Mouse (Mus musculus) layer of hippocampus, adult 2 months (tissue): ENCODE results near the gene Flnb. TPM values are rescaled to one million over a fixed set of nuclear protein-coding genes. Genes with fewer than 3 reads are reported as not detected.

ENCODE experiments used
- DNase-seq, 2 experiments: peaks; one replicate each; pipeline ENCODE4 v3.0.0; 2022; ENCODE audit warnings: low spot score in 2 of 2
- H3K27ac ChIP-seq: fragments of 200-600 bp; 2 replicates; pipeline ENCODE4 v1.8.1; 2022
- H3K4me3 ChIP-seq: fragments of 200-600 bp; 2 replicates; pipeline ENCODE4 v1.8.1; 2022; ENCODE audit warnings: mild to moderate bottlenecking
- CTCF ChIP-seq: fragments of 200-600 bp; conservative IDR thresholded peaks from 2 replicates; pipeline ENCODE4 v1.8.1; 2022; ENCODE audit warnings: antibody characterized with exemption, mild to moderate bottlenecking, moderate library complexity
- total RNA-seq, 2 experiments: library from RNA; stranded (reverse); gene quantifications; 2 replicates each; pipeline ENCODE4 v1.2.3; 2021

Gene Flnb
- total RNA-seq, 2 experiments from 2014 or later = 61.8 to 77.9 TPM

- TF ChIP-seq CTCF = no peak
- H3K4me3 ChIP-seq = no peak overlapping the region
- DNase-seq = no peak
- no peak overlapping the region for H3K27ac ChIP-seq
Observed at GRCm38 (mm10) chr14:7808501-7808981, 9.2 kb upstream of the Flnb start.

DNA sequence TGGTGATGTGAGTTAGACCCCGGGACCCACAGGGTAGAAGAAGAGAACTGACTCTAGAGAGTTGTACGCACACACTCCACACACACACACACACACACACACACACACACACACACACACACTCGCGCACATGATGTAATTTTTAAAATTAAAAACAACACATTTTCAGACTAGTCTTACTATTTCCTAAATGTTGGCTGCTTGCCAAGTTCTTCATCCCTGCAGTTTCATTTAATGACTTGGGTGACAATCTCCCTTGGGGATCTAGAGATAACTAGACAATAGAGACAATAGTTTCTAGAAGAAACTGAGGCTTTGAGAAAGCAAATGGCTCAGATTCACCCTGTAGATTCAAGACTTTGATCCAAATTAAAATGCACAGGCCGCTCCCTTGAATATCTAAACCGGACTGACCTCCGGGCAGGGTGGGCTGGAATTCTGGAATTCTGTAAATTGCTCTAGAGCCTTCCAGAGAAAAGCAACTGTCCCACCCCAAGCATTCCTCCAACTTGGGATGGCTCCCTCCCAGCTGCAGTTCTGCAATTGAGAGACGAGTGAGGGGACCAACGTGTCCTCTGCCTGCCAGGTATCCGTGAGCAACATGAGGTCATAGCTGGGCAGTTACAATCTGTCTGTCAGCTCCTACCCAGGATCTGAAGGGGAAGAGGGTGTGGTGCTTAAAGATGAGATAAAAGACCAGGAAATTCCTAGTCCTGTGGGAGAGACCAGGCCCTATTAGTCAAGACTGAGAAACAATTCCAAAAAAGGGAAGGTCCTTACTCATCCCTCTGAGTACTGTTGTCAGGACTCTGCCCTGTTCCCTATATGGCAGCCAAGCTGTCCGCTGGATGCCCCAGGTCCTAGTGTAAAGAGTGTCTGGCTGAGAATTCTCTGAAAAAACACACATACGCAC is 8.5 kb upstream of the Flnb start:
- no peak for DNase-seq
- Histone ChIP-seq H3K4me3 (no peak overlapping the region), H3K27ac (no peak overlapping the region)
- no peak for TF ChIP-seq CTCF

DNA sequence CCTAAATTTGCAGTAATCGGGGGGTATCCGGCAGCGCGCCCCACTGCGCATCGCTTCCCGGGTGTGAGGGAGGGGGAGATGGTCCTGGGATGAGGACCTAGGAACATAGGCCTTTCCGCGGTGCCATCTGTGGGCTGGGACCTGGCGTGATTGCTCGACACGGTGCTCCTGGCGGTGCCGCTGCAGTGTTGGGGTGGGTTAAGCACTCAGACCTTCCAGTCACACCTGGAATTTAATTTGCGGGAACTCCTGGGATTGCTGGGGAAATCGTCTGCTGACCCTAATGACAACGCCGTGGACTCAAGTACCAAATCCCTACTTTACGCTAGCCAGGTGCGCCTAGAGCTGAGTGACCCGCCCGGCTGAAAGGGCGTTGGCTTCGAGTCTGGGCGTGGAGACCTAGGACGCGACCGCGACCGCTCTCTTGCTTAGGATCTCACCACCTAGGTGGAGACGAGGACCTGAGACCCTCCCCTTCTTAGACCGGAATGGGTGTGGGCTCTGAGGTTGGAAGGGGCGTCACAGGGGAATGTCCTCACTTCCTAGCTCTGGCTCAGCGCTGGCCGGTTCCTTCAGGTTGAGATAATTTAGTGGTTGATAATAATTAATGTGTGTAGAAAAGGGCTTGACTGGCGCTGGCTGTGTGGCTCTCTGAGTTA is 835 bp downstream of the Flnb start:
- TF ChIP-seq CTCF = no peak
- Histone ChIP-seq H3K4me3 (peak overlapping the region; percentile 64), H3K27ac (peak overlapping the region; percentile 91)
- no peak for DNase-seq

GRCm38 (mm10) chr14:7819446-7819845 is 1.7 kb downstream of the Flnb start:
- Histone ChIP-seq H3K4me3 (peak overlapping the region; percentile 64), H3K27ac (peak overlapping the region; percentile 36; the same call in 1 of the 2 replicates)
- TF ChIP-seq CTCF = no peak
- DNase-seq = no peak

DNA sequence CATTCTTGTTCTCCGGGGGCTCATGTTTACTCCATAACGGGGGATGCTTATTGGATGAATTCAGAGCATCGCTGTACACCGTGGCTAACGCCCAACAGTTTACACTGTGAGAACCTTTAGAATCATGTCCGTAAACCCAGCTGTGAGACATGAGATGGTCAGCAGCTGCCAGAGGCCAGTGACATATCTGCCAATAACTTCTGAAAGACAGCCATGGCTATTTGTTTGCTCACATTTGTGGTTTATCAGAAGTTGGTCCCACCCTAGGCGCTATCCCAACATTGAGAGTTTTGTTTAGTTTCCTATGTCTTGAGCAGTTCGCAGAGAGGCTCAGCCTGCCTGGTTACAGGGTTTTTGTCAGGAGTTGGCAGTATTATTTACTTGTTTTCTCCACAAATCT is 3.6 kb downstream of the Flnb start:
- DNase-seq = no peak
- no peak for TF ChIP-seq CTCF
- no peak overlapping the region for H3K27ac ChIP-seq
- peak overlapping the region; percentile 6; the same call in 1 of the 2 replicates for H3K4me3 ChIP-seq

DNA sequence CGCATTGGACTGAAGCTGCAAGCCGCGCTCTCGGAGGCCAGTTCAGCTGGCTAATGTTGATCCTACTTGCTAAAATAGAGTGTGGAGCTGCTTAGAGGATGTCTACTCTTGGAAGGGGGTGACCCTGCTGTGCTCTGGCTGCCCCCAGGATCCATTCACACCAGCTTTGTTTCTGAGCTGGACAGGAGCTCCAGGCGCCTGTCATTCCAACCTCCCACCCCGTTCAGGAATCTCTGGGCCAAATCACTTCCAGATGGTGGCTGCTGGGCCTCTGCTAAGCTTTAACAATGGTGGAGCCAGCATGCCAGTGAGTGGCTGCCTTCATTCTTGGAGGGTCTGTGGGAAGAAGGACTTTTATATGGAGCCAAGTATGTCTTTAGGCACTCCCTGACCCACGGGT is 4.9 kb downstream of the Flnb start:
- no peak for TF ChIP-seq CTCF
- Histone ChIP-seq H3K27ac (no peak overlapping the region), H3K4me3 (no peak overlapping the region)
- no peak for DNase-seq

GRCm38 (mm10) chr14:7824651-7825268 is 7.0 kb downstream of the Flnb start:
- DNase-seq = no peak
- no peak for TF ChIP-seq CTCF
- Histone ChIP-seq H3K4me3 (no peak overlapping the region), H3K27ac (no peak overlapping the region)

DNA sequence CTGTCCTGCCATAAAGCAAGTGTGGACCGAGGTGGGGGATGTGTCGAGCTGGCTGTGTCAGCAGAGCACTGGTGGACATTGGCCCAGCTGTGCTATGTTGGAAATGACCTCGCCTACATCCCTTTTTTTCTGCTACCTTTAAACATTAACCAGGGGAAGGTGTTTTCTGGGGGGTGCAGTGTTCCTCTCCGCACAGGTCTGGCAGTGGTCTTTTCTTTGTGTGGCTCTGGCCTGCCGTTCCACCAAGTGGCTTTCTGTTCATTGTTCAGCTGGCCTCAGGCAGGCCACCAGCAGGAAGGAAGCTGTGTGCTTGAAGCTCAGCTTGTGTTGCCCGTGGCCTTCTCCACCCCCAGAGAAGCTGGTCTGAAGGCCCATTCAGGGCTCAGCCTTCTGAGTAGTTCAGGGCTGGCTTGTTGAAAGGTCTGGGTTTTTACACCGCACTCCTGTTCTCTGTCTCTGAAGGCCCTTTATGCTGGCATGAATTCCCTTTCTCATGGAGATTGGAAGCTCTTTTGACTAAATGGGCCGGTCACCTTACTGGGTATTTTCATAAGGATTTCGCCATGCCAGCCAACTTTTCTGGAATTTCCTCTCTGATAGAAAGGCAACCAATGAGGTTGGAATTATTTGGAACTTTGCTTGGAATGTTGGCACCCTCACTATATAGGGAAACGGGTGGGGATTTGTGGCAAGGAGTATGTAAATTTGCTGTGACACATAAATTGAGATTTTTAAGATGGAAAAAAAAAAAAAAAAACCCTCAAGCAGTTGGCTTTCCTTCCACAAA is 8.6 kb downstream of the Flnb start:
- DNase-seq = peak in 1 of 2 experiments; percentile 25
- H3K4me3 ChIP-seq = no peak overlapping the region
- peak overlapping the region; percentile 61 for H3K27ac ChIP-seq
- no peak for TF ChIP-seq CTCF

DNA sequence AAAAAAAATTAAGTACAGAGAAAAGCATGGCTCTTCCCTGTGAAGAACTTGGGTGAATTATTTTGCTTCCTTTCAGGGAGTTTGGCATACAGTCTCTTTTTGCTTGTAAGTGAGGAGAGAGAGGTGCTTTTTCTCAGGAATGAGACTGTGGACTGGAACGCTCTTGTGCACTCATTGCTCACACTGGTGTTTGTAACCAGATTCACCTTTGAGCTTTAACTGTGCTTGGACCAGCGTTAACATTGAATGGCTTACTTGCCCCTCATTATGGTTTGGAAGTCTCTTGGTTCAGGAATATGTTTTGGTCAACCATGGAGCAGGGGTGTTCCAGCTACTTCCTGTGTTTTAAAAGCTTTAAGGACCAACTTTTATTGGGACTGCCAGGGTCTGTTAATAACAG is 11.4 kb downstream of the Flnb start:
- no peak for DNase-seq
- Histone ChIP-seq H3K27ac (no peak overlapping the region), H3K4me3 (no peak overlapping the region)
- no peak for TF ChIP-seq CTCF

DNA sequence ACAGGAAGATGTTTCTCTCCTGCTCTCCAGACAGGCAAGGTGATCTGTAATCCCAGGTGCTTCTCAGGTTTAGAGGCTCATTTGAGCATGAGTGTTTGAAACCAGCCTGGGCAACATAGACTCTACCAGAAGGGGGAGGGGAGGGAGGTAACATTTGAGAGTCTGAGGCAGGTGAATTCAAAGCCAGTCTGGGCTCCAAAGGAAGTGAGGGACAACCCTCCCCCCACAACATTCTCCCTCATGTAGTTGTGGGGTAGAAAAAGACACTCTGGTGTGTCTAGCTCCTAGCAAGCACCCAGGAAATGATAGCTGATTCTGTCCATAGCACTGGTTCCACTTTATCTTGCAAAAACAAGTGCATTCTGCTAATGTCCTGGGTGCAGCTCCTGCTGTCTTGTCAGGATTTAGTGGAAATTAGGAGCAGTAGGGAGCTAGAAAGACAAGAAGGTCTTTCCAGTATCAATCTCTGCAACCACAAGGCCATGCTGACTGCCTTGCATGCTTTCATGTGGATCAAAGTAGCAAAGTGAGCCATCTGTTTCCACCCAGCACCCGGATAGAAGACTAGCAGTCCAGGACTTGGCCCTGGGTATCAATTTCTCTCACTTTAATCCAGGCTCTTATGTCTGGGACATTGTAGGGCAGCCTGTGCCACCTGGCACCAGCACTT is 14.1 kb downstream of the Flnb start:
- TF ChIP-seq CTCF = no peak
- Histone ChIP-seq H3K4me3 (no peak overlapping the region), H3K27ac (peak overlapping the region; percentile 64; the same call in 1 of the 2 replicates)
- no peak for DNase-seq

DNA sequence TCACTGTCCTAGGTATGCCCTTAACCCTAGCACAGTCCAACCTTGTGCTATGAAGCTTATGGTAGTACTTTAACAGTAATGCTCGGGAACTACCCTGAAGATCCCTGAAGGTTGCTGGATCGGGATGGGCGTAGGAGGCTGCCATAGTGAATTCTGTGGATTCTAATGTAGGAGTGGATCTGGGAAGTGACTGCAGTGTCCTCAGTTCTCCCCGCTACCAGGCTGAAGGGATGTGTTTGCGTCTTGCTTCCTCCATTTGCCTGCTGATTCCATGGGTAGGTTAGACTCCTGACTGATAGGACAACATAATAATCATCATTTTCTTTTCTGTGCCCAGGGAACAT is 14.7 kb downstream of the Flnb start:
- Histone ChIP-seq H3K4me3 (no peak overlapping the region), H3K27ac (peak overlapping the region; percentile 64; the same call in 1 of the 2 replicates)
- DNase-seq = no peak
- TF ChIP-seq CTCF = no peak

DNA sequence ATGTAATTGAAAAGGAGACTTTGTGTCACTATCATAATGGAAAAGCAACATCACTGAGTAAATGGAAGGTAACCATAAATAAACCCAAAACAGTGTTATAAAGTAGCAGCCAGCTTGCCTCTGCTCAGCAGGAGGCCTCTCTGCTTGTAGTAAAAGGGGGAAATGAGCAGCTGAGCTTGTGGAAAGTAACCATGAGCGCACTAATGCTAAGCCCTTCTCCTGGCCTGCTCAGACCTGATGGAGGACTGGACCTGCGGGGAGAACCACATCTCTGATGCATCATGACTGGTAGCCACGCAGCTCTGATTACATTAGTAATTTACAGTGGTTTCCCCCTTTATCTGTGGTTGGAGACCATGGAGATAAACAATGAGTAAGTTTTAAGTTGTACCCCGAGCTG is 15.7 kb downstream of the Flnb start:
- no peak overlapping the region for H3K27ac ChIP-seq
- DNase-seq = no peak
- TF ChIP-seq CTCF = no peak
- H3K4me3 ChIP-seq = no peak overlapping the region
